Mouse (Mus musculus): ENCODE data around the gene Spic.

The Spic gene

GRCm38 (mm10) chr10:88631330-88631953 lies 53.4 kb downstream of the Spic start:
- DNase-seq, result no peak

- no peak for DNase-seq
Measured at GRCm38 (mm10) chr10:88630663-88631329, 54.0 kb downstream of the Spic start.

DNA sequence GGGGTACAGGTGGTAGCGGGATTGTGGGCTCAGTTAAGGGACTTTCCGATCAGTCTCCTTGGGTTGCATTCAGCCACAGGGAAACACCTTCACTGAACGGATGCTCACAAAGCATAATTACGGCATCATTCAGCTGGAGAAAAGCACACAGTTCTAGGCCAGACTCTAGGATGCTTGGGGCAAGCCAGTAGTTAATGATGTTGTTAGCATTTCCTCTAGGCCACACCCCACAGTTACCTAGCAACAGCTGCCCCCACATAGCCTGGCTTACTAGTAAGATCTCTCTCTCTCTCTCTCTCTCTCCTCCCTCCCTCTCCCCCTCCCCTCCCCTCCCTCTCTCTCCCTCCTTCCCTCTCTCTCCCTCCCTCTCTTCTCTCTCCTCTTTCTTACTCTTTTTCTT lies 57.8 kb downstream of the Spic start:
- no peak for DNase-seq

GRCm38 (mm10) chr10:88626176-88626575 lies 58.6 kb downstream of the Spic start:
- DNase-seq, result no peak
